Mouse (Mus musculus): ENCODE results near the gene Chmp2a.

- no peak for TF ChIP-seq CTCF (IDR thresholded peaks at IDR 0.05; ENCODE audit: control insufficient read depth, insufficient read depth, low read length)
- TF ChIP-seq POLR2A (IDR thresholded peaks at IDR 0.05; ENCODE audit: borderline replicate concordance, control insufficient read depth, low read depth, low read length), result no peak
Observed at GRCm38 (mm10) chr7:12986906-12987305, 47.7 kb downstream of the Chmp2a start.

All from bone marrow, adult 2 months (tissue).